Mouse (Mus musculus): ENCODE measurements at regions not wholly inside any gene's neighbourhood (a gene's known extent, or its start where the extent isn't known, plus 50 kb on each side); places are given as distances from the start of the nearest gene placed in this dataset.

DNA sequence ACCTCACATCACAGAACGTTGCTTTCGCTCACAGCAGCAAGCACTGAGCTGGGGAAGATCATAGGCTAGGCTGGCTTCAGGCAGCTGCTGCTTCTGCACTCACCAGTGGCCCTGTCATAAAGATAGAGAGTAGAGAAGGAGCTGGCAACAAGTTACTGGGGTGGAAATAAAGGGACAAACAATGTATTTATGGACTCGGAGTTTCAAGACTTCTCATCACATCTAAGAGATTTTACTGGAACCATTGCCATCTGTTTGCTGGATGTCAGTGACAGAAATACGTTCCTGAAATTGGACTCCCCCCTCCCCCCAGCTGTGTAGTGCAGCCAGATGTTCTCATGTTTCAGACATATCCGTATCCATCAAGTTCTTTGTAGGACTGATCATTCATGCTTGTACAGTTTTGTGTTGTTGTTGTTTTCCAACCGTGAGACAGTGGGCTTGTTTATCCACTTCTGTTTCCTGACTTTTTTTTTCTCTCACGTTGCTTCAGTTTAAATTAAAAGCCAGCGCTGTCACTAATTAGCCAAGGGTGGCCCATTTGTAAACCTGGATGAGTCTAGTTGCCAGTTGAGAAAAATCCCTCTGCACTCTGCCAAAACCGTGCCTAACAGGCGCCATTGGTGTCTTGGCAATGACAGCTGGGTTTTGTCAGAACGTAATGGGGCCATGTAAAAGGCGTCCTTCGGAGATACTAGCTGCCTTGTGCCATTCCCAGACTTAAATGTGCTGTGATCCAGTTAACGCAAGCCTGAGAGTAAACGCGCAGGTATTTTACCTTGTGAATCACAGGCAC lies 496.0 kb upstream of the Id4 start:
- DNase-seq (ENCODE audit: low spot score), result no peak

DNA sequence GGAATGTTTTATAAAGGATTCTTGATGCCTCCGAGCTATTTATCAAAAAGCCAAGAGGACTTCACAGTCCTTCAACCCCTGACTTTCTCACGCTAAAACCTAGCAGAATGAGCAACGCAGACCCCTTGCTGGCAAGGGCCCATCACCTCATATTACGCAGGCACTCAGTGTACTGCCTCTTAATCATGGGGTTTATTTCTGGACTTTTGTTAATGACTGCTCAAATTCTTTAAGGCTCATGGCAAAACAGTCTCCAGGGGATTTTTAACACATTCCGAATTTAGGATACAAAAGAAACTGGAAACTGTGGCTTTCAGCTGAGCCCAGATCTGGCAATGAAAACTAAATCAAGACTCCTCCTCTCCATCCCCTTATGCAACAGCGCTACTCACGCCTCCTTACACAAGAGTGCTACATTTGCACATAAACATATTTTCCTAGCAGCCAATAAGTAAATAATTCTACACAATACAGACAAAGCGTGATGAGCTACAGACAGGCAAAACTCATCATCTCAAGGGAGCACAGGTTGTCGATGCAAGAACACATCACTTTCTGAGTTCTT lies 492.0 kb upstream of the Id4 start:
- no peak for DNase-seq (ENCODE audit: low spot score)

DNA sequence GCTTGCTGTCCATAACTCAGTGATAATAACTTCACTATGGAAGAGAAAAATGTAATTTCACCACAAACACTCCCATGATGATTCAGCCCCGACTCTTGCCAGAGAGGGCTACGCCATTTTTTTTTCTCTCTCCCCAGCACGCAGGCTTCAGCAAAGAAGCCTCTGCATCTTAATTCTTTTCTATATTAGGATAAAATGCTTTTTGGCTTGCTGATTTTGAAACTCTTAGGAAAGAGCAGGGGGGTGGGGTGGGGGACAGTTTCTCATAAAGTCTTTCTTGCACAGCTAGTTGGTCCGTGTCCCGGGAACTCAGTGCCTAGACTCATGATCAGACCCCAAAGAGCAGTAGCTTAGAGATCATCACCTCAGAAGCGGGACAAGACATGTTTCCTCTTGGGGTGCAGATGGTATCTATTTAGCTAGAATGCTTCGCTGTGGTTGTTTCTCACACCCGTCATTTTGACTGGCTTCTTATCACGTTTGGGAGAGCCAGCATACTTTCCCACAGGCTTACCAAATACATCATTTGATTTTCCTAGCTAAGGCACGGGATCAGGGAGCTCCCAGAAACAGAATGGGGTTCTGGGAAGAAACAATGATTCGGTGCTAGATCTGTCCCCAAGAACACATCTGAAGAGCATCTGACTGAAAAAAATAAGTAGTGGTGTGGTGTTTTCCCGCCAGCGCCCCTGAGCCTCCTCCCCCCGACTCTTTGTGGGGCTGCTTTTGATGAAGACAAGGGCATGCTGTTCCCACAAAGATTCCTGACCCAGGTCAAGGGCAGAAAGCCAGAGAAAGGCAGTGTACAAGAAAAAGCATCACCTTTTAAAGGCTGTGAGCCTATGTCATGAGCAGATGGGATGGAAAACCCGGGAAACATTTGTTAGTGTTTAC lies 483.6 kb upstream of the Id4 start:
- peak; percentile 45 for DNase-seq (ENCODE audit: low spot score)

DNA sequence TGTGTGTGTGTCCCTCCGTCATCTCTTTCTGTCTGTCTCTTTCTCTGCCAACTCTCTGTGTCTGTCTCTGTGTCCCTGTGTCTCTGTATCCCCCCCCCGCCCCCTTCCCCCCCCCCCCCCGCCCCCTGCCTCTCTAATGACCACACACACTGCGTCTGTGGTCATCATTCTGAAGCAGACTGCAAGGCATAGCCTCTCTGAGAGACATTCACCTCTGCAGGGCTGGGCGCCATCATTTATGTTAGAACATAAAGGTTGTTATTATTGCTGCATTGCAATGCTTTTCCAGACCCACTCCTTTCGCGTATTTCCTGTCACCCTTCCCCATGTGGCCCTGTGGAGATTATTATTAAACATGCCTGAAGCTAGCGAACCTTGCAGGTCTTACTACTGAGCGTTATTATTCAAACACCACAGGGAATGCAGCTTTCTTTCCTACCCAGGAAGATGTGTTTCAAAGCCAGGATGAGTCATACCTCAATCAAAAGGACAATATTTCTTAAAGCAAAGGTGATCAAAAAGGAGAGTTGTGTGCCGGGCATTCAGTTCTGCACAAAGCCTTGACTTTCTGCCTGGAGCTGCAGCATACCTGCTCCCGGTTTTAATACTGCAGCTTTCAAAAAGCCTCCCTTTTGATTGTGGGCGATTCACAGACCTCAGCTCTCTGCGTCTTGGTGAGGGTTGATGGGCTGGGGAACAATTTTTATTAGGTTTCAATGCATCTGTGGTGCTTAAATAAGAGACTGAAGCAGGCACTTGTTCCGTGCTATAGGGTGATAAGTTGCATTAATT lies 482.6 kb upstream of the Id4 start:
- DNase-seq (ENCODE audit: low spot score), result no peak

DNA sequence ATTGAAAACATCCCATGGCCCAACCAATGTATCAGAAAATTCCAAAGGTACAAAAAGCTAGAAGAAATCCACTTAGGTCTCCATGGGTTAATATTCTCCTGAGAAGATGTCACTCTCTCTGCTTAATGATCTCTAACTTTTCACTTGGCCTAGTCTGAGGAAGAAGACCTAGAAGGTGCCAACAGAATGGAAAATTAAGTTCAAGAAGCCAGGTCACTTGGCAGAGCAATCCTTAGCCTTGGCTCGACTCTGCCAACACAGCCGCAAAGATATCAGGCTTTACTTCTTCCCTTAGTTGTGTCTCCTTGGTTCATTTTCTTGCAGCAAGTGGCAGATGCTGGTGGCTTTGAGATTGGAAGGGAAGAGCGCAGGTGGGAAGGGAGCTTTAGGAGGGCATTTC lies 476.6 kb upstream of the Id4 start:
- no peak for DNase-seq (ENCODE audit: low spot score)

DNA sequence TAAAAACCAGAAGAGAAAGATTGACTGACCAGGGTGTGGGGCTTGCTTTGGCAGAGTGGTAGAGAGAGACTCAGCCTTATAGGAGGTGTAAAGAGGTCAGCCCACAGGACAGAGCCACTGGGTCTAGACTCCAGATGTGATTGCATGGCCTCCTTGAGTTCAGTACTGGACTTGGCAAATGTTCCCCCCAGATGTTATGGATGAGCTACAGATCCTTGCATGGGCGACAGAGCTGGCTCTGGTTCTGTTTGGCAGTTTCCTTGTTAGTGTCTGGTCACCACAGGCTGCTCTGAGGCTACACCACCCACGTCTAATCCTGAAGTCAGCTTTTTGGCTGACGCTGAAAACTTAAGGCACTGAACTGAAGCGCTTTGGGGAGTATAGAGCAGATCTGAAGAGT lies 463.2 kb upstream of the Id4 start:
- no peak for DNase-seq (ENCODE audit: low spot score)

DNA sequence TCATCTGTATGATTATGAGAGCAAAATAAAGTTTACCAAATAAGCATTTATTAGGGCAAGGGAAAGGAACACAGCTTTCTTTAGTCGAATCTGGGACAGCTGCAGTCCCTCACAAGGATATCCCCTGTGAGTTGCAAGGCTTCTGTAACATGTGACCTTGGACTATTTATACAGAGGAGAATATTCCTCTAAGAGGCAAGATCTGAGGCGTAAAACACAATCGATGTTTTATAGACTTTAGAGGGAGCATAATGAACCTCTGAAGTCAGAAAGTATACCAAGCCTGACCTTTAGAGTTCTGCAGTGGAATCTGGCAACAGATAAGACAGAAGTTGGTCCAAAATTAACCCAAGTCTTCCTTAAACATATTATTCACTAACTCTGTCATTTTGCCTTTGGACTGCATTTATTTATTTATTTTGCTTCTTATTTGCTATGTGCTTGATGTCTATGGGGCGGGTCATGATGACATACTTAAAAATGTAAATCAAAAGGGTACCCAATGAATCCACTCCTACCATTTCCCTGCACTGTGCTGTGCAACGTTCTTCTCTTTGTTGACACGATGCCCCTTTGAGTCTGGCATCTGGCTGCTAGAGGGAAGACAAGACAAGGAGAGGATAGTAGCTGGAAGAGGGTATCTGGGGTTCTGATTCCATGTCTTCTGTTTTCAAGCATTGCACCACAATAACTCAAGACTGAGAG lies 449.2 kb upstream of the Id4 start:
- DNase-seq (ENCODE audit: low spot score), result no peak

DNA sequence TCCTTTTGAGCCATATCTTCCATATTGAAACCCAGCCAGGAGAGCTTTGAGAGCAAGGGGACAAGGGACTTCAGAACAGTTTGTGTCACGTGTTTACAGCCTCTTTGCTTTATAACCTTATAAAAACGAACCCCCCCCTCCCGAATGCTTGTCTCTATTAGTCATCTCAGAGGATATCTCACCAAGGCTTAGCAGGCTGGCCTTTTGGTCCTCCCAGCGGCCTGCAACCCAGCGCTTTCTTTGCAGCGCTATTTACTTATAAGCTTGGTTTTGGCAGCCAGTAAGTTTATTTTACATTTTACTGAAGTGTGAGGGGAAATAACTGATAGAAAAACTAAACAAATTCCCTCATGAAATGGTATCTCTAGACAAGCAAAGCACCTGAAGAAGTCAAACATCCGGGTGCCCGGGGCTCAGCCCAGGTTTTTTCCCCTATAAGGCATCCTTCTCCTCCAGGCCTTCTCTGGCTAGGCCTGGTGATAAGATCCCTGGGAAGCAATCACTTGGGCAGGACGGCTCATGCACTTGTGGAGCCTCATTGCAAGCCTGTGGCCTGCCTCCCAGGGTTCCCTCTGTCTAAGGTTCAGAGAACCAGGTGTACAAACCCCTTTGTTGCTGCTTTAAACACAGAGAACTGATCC lies 442.0 kb upstream of the Id4 start:
- no peak for DNase-seq (ENCODE audit: low spot score)

DNA sequence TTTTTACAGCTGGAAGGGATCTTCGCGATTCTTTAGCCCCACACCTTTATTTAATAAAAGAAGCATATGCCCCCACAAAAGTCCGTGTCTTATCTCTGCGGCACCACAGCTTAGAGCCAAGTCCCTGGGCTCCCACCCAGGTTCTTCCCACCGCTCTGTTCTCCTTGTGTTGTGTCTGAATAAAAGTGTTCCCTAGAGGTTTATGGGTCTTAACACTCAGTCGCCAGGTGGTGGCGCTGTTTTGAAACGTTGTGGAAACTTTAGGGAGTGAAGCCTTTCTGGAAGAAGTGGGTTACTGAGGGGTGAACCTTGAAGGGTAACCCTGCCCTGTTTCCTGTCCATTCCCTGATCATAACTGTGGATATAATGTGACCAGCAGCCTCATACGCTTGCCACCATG lies 424.5 kb upstream of the Id4 start:
- peak; percentile 78 for DNase-seq (ENCODE audit: low spot score)

DNA sequence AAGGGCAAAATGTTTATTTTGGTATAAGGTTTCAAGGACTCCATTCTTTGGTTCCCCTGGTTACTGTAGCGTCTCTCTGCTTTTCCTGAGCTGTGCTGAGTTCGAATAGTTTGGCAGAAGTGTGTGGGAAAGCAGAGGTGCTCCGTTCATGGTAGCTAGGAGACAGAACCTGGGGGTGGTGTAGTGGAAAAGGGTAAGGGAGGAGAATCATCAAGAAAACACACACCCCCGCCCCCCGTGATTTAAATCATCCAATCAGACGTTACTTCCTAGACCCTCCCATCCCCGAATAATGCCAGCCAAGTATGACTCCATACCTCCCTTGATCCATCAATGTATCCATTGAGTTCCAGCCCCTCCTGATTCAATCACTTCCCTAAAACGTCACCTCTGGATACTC lies 418.6 kb upstream of the Id4 start:
- no peak for DNase-seq (ENCODE audit: low spot score)

DNA sequence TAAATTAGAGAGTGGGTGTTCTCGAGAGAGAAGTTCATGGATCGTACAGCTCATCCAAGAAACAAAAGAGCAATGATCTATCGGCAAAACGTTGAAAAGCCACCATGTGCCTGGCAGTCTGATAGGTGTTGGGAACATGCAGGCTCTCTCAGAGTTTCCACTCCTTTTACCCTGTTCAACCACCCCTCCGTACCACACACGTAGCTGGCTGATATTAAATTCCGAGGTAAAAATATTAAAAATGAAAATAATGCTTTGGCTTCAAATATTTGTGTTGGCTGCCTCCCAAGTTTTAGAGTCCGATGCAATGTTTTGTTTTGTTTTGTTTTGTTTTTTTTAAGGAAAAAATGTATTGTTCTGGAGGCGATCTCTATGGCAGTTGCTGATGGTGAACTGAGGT lies 418.0 kb upstream of the Id4 start:
- DNase-seq (ENCODE audit: low spot score), result no peak

DNA sequence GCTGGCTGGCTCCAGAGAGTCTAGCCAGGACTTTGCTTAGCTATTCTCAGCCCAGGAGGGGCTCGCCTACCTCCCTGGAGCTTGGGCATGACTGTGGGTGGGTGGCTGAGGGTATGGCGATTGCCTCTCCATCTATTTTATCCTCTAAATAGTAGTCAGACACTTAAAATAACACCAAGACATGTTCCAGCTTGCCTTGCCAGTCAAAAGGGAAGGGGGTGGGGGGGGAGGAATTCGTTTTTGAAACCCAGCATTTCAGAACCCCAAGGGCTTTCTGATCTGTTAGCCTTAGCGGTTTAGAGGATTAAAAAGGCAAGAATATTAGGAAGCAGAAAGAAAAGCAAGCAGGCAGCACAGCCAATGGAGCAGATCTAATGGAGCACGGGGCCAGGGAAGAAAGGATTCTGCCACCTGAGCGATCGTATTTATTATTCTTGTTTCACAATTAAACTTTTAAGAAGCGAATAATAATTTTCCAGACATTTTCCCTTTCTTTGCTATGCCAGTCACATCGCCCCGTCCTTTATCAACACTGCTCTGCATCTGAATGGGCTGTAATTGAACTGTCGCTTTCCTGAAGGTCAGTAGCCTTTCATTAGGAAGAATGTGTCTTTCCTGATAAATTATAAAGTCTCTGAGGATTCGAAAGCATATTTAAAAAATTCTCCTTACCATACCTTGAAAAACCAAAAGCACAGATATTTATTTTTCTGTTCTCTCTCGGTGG lies 417.3 kb upstream of the Id4 start:
- DNase-seq (ENCODE audit: low spot score), result no peak

DNA sequence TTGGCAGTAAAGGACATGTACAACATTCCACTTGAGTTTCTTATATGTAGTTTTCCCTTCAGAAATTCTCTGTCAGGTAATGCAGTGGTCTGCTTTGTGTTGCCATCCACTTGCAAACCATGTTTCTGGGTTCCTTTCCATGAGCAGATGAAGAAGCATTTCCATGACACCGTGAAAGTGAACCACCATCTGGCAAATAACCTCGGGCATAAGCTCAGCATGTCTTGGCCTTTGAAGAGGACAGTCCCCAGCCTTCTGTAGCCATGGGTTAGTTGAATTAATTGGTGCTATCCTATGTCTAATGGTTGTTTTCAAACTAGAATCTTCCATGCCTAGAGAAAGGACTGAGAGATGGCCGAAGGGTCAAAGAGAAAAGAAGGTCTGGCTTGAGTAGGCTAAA lies 414.3 kb upstream of the Id4 start:
- DNase-seq (ENCODE audit: low spot score), result no peak

DNA sequence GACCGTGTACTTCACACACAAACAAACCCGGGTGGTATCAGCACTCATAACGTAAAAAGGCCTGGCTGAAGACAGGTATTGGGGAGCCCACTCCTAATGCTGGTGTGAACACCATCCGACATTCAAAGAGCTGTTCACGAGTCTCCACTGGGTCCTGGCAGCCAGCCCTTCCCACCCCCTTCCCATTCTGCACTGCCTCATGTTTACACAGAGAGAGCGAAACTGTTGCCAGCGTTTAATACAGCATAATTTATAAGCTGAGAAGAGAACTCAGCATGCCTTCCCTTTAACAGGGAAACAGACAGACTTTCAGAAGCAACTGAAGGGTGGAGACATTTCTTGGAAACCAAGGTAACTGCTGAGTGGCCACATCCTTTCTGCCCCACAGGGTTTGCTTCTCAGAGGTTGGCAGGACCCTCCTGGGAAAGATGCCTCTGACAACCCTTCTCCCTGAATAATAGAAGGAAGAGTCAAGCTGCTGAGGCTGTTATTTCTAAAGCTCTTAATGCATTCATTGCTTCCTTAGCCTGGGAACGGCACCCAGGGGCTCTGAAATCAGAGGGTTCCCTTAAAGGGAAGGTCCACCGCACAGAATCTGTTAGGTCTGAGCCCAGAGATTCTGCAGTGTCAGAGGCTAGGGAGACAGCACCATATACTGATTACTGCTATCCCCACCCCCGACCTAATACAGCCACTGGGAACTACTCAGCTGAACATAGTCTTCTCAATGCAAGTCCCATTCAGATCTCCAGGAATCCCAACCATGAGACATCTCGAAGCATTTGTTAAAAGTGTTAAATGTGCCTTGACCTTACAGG lies 412.4 kb upstream of the Id4 start:
- no peak for DNase-seq (ENCODE audit: low spot score)

DNA sequence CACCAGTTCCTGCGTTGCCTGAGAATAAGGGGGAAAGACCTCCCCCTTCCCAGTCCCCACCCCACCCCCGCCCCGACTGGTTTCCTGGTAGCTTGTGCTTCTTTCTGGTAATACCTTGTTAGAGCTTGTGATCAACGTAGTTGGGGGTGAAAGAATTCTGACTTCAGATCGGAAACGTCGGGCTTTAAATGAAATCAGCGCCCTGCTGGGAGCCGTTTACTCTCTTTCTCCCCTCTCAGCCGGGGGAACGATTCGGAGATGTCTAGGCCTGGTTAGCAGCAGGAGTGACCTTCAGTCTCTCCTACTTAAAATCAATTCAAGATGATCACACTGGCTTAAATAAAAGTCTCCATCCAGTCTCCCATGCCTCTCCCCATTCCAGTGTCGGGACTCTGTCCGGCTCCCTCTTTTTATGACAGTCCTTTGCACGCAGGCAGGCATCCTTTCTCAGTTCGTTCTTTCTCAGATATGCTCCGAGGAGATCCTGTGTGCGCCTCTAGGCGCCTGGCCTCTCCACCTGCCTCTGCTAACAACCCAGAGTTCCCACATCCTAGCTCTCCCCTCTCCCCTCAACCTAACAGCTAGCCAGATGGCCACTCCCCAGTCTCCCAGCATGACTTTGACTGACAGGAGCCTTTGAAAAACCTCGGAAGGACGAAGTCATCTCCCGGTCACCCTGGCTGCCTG lies 405.5 kb upstream of the Id4 start:
- no peak for DNase-seq (ENCODE audit: low spot score)

DNA sequence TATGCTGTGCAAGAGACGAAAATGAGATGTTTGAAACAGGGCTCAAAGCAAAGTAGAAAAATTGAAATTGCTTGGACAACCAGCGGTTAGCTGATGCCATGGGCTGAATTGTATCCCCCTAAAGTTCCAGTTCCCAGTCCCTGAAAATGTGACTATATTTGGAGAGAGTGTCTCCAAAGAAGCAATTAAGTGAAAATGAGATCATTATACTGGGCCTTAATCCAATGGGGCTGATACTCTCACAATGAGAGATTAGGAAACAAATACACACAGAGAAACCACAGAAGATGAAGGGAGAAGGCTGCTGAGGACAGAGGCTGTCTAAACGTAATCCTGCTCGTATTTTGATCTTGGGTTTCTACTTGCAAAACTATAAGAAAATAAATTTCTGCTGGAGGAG lies 402.1 kb upstream of the Id4 start:
- no peak for DNase-seq (ENCODE audit: low spot score)

DNA sequence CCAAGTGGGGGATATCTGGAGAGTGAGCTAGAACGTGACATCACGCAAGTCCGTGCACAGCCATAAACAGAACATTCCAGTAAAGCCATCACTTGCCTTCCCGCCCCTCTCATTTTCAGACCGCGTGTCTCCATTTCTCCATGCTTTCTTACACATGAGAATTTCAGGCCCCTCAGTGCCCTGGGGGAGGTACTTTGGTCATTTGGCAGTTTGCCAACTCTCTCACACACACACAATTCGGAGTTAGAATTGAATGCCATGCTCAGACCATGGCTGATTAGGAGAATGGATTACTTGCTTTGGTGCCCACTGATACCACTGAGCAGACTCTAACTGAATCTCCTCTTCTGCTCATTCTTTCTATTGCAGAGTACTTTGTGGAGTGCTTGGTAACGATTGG lies 400.7 kb upstream of the Id4 start:
- DNase-seq (ENCODE audit: low spot score), result no peak

DNA sequence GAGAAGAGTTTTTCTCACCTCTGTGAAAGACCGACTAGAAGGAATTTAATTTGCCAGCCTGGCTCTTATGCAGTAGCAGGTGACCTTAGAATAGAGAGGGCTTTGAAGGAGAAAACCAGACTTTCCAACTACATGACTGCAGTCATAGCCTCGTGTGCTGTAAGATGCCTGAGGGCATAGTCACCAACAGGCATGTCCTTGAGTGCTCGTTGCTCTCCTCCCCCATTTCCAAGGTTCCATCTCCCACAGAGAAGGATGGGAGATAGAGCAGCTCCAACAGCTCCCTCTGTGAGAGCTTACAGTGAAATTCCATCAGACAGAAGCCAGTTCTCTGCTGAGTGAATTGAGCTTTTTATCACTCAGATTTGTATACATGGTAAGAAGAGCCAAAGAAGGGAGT lies 398.1 kb upstream of the Id4 start:
- DNase-seq (ENCODE audit: low spot score), result no peak

DNA sequence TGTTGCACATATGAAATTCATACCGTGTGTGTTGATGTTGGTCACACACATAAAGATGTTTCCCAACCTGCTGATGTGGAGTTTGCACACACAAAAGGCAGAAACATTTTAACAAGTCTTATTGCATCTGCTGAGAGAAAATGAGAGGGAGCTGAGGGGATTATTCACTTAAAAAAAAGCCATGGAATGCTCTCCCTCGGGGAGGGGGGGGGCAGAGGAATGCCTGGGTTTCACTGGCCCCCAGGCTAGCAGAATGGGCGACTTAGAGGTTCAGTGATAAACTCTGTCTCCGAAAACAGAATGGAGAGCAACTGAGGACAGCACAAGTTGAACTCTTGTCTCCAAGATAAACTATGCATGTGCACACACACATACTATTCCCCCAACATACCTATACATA lies 392.4 kb upstream of the Id4 start:
- no peak for DNase-seq (ENCODE audit: low spot score)

All from testis, postnatal 10 days (tissue).